Mouse (Mus musculus): ENCODE measurements around the gene Sike1. TPM values are rescaled to one million over a fixed set of nuclear protein-coding genes. Genes with fewer than 3 reads are reported as not detected.

The Sike1 gene
- total and polyA plus RNA-seq, 3 experiments: 15.7 to 27.0 TPM; not detected in 1

- no peaks in the 10 kb centered on the region for H3K9me3 ChIP-seq (replicated peaks; ENCODE audit: insufficient read depth, low read length)
- 0 out of 4 replicates have a peak, but pooled peaks cover 0 to 4% of the 10 kb centered on the region in 2 experiments for H3K4me1 ChIP-seq (ENCODE audit: control insufficient read depth in 1 of 2, insufficient read depth in 2 of 2, low read length in 2 of 2)
- no peaks in the 10 kb centered on the region for H3K27me3 ChIP-seq (ENCODE audit: control insufficient read depth in 1 of 2, insufficient read depth in 2 of 2, low read length in 2 of 2)
- H3K79me2 ChIP-seq (ENCODE audit: control insufficient read depth, insufficient read depth, low read length, poor library complexity): no peaks in the 10 kb centered on the region; the same call in 1 of the 2 replicates
- no peak for DNase-seq (ENCODE audit: low read depth, low spot score)
- H3K36me3 ChIP-seq (ENCODE audit: control insufficient read depth in 1 of 2, insufficient read depth in 2 of 2, low read length in 2 of 2): peaks cover 4 to 11% of the 10 kb centered on the region in 2 experiments
- no peak overlapping the region for H3K4me3 ChIP-seq (ENCODE audit: control insufficient read depth in 1 of 2, insufficient read depth in 1 of 2, low read depth in 2 of 2, low read length in 2 of 2)
- H3K9ac ChIP-seq (ENCODE audit: control insufficient read depth, low read depth, low read length, poor library complexity, severe bottlenecking): no peak overlapping the region
- no peak for TF ChIP-seq MAFK (IDR thresholded peaks at IDR 0.05; ENCODE audit: borderline replicate concordance, low read depth, low read length)
- TF ChIP-seq MEF2A (IDR thresholded peaks at IDR 0.05; ENCODE audit: extremely low read depth, insufficient replicate concordance, low read depth, low read length, poor library complexity, severe bottlenecking): no peak
- TF ChIP-seq SMC3 (IDR thresholded peaks at IDR 0.05; ENCODE audit: low read depth, low read length): no peak
- TF ChIP-seq RCOR1 (IDR thresholded peaks at IDR 0.05; ENCODE audit: low read depth, low read length): no peak
- no peak for TF ChIP-seq GATA1 (IDR thresholded peaks at IDR 0.05; ENCODE audit: low read depth, low read length)
- TF ChIP-seq ZNF384 (IDR thresholded peaks at IDR 0.05; ENCODE audit: low read depth, low read length): no peak
- H3K27ac ChIP-seq (ENCODE audit: control insufficient read depth, low read depth, low read length): no peak overlapping the region
Measured at GRCm38 (mm10) chr3:103001595-103001994, 6.1 kb downstream of the Sike1 start.

DNA sequence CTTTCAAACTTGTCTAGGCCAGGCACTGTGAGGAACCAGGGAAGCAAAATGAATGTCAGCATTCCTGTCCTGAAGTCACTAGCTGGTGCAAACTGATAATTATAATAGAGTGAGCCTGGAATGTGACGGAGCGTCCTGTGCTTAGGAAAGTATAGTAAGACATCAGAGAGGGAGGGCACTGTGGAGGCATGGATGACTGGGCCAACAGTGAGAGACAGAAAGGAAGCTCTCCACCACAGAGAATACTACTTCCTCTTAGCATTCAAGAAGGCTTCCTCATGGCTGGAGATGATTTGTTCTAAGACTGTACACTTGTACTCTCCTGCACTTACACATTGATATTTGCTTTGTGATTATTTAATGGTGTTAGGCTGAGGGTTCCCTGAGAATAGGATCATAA is 21.8 kb downstream of the Sike1 start:
- DNase-seq (ENCODE audit: low read depth, low spot score): peak; percentile 70
- TF ChIP-seq EP300 (IDR thresholded peaks at IDR 0.05; ENCODE audit: low read depth in 1 of 2, low read length in 2 of 2) (peak in 1 of 2 experiments; percentile 33; a peak in 1 of 4 replicates), MXI1 (IDR thresholded peaks at IDR 0.05; ENCODE audit: low read depth, low read length) (no peak), HCFC1 (IDR thresholded peaks at IDR 0.05; ENCODE audit: low read depth, low read length) (no peak), USF1 (IDR thresholded peaks at IDR 0.05; ENCODE audit: low read depth, low read length) (no peak), MAZ (IDR thresholded peaks at IDR 0.05; ENCODE audit: low read depth, low read length) (no peak), ELF1 (IDR thresholded peaks at IDR 0.05; ENCODE audit: low read depth, low read length) (no peak), POLR2AphosphoS2 (IDR thresholded peaks at IDR 0.05; ENCODE audit: low read length) (no peak), MAX (IDR thresholded peaks at IDR 0.05; ENCODE audit: low read length) (peak; percentile 27; the same call in 1 of the 2 replicates), NELFE (IDR thresholded peaks at IDR 0.05; ENCODE audit: low read depth, low read length) (no peak), POLR2A (IDR thresholded peaks at IDR 0.05; ENCODE audit: control insufficient read depth in 1 of 2, insufficient read depth in 1 of 2, low read depth in 1 of 2, low read length in 2 of 2, poor library complexity in 1 of 2) (no peak), MEF2A (IDR thresholded peaks at IDR 0.05; ENCODE audit: extremely low read depth, insufficient replicate concordance, low read depth, low read length, poor library complexity, severe bottlenecking) (no peak), CTCF (IDR thresholded peaks at IDR 0.05 in 2 of 3, conservative IDR thresholded peaks at IDR 0.05 in 1 of 3; ENCODE audit: control insufficient read depth in 1 of 3, insufficient read depth in 1 of 3, low read depth in 2 of 3, low read length in 3 of 3, poor library complexity in 1 of 3, severe bottlenecking in 1 of 3) (no peak)
- Histone ChIP-seq H3K4me3 (ENCODE audit: control insufficient read depth in 1 of 2, insufficient read depth in 1 of 2, low read depth in 2 of 2, low read length in 2 of 2) (no peak overlapping the region), H3K36me3 (ENCODE audit: control insufficient read depth in 1 of 2, insufficient read depth in 2 of 2, low read length in 2 of 2) (peaks cover 2 to 22% of the 10 kb centered on the region in 2 experiments; a peak in 3 of 4 replicates), H3K27ac (ENCODE audit: control insufficient read depth, low read depth, low read length) (no peak overlapping the region; the same call in 1 of the 2 replicates), H3K9me3 (replicated peaks; ENCODE audit: insufficient read depth, low read length) (no peaks in the 10 kb centered on the region), H3K27me3 (ENCODE audit: control insufficient read depth in 1 of 2, insufficient read depth in 2 of 2, low read length in 2 of 2) (no peaks in the 10 kb centered on the region), H3K79me2 (ENCODE audit: control insufficient read depth, insufficient read depth, low read length, poor library complexity) (peaks cover 20% of the 10 kb centered on the region), H3K9ac (ENCODE audit: control insufficient read depth, low read depth, low read length, poor library complexity, severe bottlenecking) (no peak overlapping the region), H3K4me1 (ENCODE audit: control insufficient read depth in 1 of 2, insufficient read depth in 2 of 2, low read length in 2 of 2) (peaks cover 2 to 16% of the 10 kb centered on the region in 2 experiments; a peak in 3 of 4 replicates)

Measured in MEL (cell line).